Mouse (Mus musculus) ES-E14 (cell line): ENCODE data around the gene Antxr1. TPM values are rescaled to one million over a fixed set of nuclear protein-coding genes. Genes with fewer than 3 reads are reported as not detected.

Source experiments
- DNase-seq: peaks from one replicate; pipeline ENCODE4 v3.0.0-alpha.2; 2013; ENCODE audit warnings: low read depth, low spot score
- H3K27ac ChIP-seq: 2 replicates; pipeline ENCODE4 v1.5.1; 2012; ENCODE audit warnings: low read depth, mild to moderate bottlenecking, low read length, moderate library complexity, mixed read lengths; ENCODE audit not compliant: poor library complexity, insufficient read depth, severe bottlenecking
- H3K36me3 ChIP-seq: 2 replicates; pipeline ENCODE4 v1.6.1; 2012; ENCODE audit warnings: mild to moderate bottlenecking, low read length, moderate library complexity, mixed read lengths; ENCODE audit not compliant: control insufficient read depth, poor library complexity, insufficient read depth, severe bottlenecking
- H3K4me1 ChIP-seq, 2 experiments: fragments of 150-350 bp in 1 of 2; sonication (generic) in 1 of 2; 2 replicates each; pipeline ENCODE4 v1.6.1; 2012; ENCODE audit warnings: low read length in 2 of 2, mild to moderate bottlenecking in 1 of 2, mixed read lengths in 1 of 2; ENCODE audit not compliant: control insufficient read depth in 2 of 2, insufficient read depth in 2 of 2, poor library complexity in 1 of 2
- H3K4me3 ChIP-seq, 2 experiments: fragments of 150-350 bp in 1 of 2; sonication (generic) in 1 of 2; 2 replicates each; pipeline ENCODE4 v1.5.1; 2012; ENCODE audit warnings: low read length in 2 of 2, low read depth in 1 of 2, mild to moderate bottlenecking in 1 of 2, mixed read lengths in 1 of 2; ENCODE audit not compliant: insufficient read depth in 1 of 2, poor library complexity in 1 of 2, severe bottlenecking in 1 of 2
- H3K9ac ChIP-seq: 2 replicates; pipeline ENCODE4 v1.6.1; 2012; ENCODE audit warnings: low read depth, mild to moderate bottlenecking, low read length, mixed read lengths; ENCODE audit not compliant: poor library complexity, insufficient read depth, severe bottlenecking
- H3K9me3 ChIP-seq: fragments of 150-350 bp; sonication (generic); 2 replicates; pipeline ENCODE4 v1.6.1; 2012; ENCODE audit warnings: low read depth, mild to moderate bottlenecking, low read length; ENCODE audit not compliant: control insufficient read depth, insufficient read depth
- CHD2 ChIP-seq: IDR thresholded peaks from 2 replicates; pipeline ENCODE4 v1.6.1; 2014; ENCODE audit warnings: mild to moderate bottlenecking, low read depth, low read length, inconsistent platforms
- HCFC1 ChIP-seq: IDR thresholded peaks from 2 replicates; pipeline ENCODE4 v1.6.1; 2012; ENCODE audit warnings: low read length, inconsistent platforms, borderline replicate concordance; ENCODE audit not compliant: insufficient read depth
- MAFK ChIP-seq: IDR thresholded peaks from 2 replicates; pipeline ENCODE4 v1.6.1; 2014; ENCODE audit warnings: mild to moderate bottlenecking, low read depth, low read length, inconsistent platforms; ENCODE audit not compliant: insufficient read depth
- ZC3H11A ChIP-seq: IDR thresholded peaks from 2 replicates; pipeline ENCODE4 v1.6.1; 2012; ENCODE audit warnings: low read depth, mild to moderate bottlenecking, inconsistent platforms, low read length, borderline replicate concordance
- ZNF384 ChIP-seq: IDR thresholded peaks from 2 replicates; pipeline ENCODE4 v1.6.1; 2012; ENCODE audit warnings: low read depth, low read length, inconsistent platforms
- in situ Hi-C, 2 experiments: fragments of 600-800 bp; cut with MboI; formaldehyde crosslinking; loops; one replicate each; pipeline ENCODE4 v1.15.1; 2025; ENCODE audit warnings: low sequenced_read_pairs in 2 of 2, inconsistent platforms in 1 of 2; ENCODE audit not compliant: unreplicated experiment in 2 of 2
- total RNA-seq: library from RNA; depleted of rRNA; stranded (reverse); fragments of 300-350 nt; gene quantifications from 2 replicates; pipeline ENCODE4 v1.2.3, GENCODE M21; 2012

The Antxr1 gene
- total RNA-seq, 1 experiment = 2.5 TPM

DNA sequence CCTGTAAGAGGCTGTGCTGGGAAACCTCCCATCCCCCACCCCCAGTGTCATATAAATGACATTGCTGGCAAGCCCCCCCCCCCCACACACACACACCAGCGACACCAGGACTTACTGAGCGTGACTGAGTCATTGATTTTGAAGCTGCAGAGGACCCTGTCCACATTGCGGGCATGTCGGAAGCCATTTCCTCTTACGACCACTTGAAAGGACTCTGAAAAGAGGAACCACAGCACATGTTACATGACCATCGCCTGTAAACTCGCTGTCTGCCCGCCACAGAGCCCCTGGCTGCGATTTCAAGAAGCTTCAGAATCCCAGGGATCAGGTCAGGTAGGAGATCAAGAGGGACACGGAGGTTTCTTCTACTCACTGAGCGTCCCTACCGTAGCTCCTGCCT lies 80.0 kb downstream of the Antxr1 start:
- H3K9me3 ChIP-seq = no peaks in the 10 kb centered on the region
- no peaks in the 10 kb centered on the region for H3K36me3 ChIP-seq
- in situ Hi-C loops = no loop called here
- H3K27ac ChIP-seq = no peak overlapping the region
- no peak for DNase-seq
- TF ChIP-seq MAFK (no peak), CHD2 (no peak), ZC3H11A (no peak), ZNF384 (no peak), HCFC1 (no peak)
- peaks cover 0 to 12% of the 10 kb centered on the region in 2 experiments; a peak in 1 of 4 replicates for H3K4me1 ChIP-seq
- no peak overlapping the region for H3K4me3 ChIP-seq
- H3K9ac ChIP-seq = no peak overlapping the region

DNA sequence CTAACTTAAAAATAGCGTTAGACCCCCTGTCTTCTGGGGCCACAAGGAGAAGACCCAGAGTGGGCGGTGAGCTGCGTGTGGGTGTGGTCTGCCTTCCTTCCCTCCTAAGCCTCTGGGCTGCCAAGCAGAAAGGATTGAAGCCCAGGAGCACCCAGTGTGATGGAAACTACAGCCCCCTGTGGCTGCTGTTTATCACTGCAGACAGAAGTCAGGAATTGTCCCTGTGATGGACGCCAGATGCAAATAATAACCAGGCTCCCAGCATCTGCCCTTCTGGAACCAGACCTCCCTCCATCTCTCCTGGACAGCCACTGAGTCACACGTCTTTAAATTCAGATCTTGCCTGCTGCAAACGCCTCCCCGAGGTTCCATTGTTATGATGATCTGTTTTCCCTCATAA lies 80.9 kb downstream of the Antxr1 start:
- Histone ChIP-seq H3K4me1 (peaks cover 0 to 12% of the 10 kb centered on the region in 2 experiments; a peak in 1 of 4 replicates), H3K9ac (no peak overlapping the region), H3K27ac (no peak overlapping the region), H3K4me3 (no peak overlapping the region), H3K36me3 (no peaks in the 10 kb centered on the region), H3K9me3 (no peaks in the 10 kb centered on the region)
- TF ChIP-seq HCFC1 (no peak), MAFK (no peak), ZNF384 (no peak), CHD2 (no peak), ZC3H11A (no peak)
- peak; percentile 31 for DNase-seq
- in situ Hi-C loops = no loop called here

- in situ Hi-C loops = no loop called here
- TF ChIP-seq HCFC1 (no peak), ZC3H11A (no peak), MAFK (no peak), ZNF384 (no peak), CHD2 (no peak)
- Histone ChIP-seq H3K4me3 (no peak overlapping the region), H3K27ac (no peak overlapping the region), H3K9ac (no peak overlapping the region), H3K36me3 (no peaks in the 10 kb centered on the region), H3K4me1 (peaks cover 0 to 12% of the 10 kb centered on the region in 2 experiments; a peak in 1 of 4 replicates), H3K9me3 (no peaks in the 10 kb centered on the region)
- DNase-seq = no peak
Measured at GRCm38 (mm10) chr6:87251716-87252115, 83.9 kb downstream of the Antxr1 start.

- TF ChIP-seq ZC3H11A = no peak
- TF ChIP-seq CHD2 = no peak
- TF ChIP-seq HCFC1 = no peak
- no peak for TF ChIP-seq MAFK
- no peak for TF ChIP-seq ZNF384
- no peaks in the 10 kb centered on the region for H3K36me3 ChIP-seq
- in situ Hi-C loops = no loop called here
- DNase-seq = no peak
- no peak overlapping the region for H3K9ac ChIP-seq
- no peak overlapping the region for H3K27ac ChIP-seq
- H3K4me3 ChIP-seq = no peak overlapping the region
- no peaks in the 10 kb centered on the region for H3K9me3 ChIP-seq
- H3K4me1 ChIP-seq = peaks cover 0 to 10% of the 10 kb centered on the region in 2 experiments; a peak in 1 of 4 replicates
Measured at GRCm38 (mm10) chr6:87250701-87251100, 84.9 kb downstream of the Antxr1 start.
